Mouse (Mus musculus) megakaryocyte, embryonic 14.5 days (primary cell): ENCODE measurements around the gene Sema4d. TPM values are rescaled to one million over a fixed set of nuclear protein-coding genes. Genes with fewer than 3 reads are reported as not detected.

Source experiments
- H3K27me3 ChIP-seq: replicated peaks from 2 replicates; pipeline ENCODE3; 2012; ENCODE audit warnings: inconsistent platforms
- H3K36me3 ChIP-seq: replicated peaks from 2 replicates; pipeline ENCODE3; 2012; ENCODE audit warnings: low read length, inconsistent platforms, mixed read lengths
- H3K4me1 ChIP-seq: 2 replicates; pipeline ENCODE4 v1.6.1; 2012; ENCODE audit warnings: inconsistent platforms
- H3K4me3 ChIP-seq: replicated peaks from 2 replicates; pipeline ENCODE3; 2012; ENCODE audit warnings: moderate library complexity, mild to moderate bottlenecking, inconsistent platforms
- H3K9me3 ChIP-seq: 2 replicates; pipeline ENCODE4 v1.6.1; 2012; ENCODE audit warnings: inconsistent platforms
- FLI1 ChIP-seq: IDR thresholded peaks from 2 replicates; pipeline ENCODE4 v1.6.1; 2012; ENCODE audit warnings: low read length, inconsistent platforms, mixed read lengths
- GATA1 ChIP-seq: IDR thresholded peaks from 3 replicates; pipeline ENCODE4 v1.6.1; 2012; ENCODE audit warnings: mixed read lengths, low read length, inconsistent platforms, borderline replicate concordance
- polyA plus RNA-seq: library from polyadenylated mRNA; stranded (reverse); fragments of >175 nt; gene quantifications from 2 replicates; pipeline ENCODE4 v1.2.3, GENCODE M21; 2012; ENCODE audit warnings: low replicate concordance; ENCODE audit not compliant: insufficient read depth

Gene Sema4d
- polyA plus RNA-seq, 1 experiment, result 55.2 TPM

DNA sequence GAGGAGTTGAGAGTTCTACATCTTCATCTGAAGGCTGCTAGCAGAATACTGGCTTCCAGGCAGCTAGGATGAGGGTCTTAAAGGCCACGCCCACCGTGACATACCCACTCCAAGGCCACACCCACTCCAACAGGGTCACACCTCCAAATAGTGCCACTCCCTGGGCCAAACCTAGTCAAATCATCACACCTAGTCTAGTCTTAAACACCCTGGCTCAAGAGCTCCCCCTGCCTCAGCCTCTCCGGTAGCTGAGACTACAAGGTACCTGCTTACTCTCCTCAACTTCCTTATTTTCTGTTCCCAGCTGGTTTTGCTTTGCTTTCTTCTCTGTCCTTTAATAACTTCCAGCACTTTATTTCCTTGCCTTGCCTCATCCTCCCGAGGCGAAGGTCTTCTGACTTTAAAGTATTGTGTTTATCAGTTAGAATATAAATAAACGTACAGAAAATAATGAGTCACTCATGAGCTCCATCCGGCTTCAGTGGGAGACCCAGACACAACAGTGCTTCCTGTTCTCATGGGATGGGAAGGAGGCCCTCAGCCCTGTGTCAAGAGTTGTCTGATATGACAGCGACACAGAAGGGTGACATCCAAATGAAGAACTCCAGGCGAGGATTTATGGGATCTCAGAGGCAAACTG lies 22.4 kb upstream of the Sema4d start:
- Histone ChIP-seq H3K27me3 (no peaks in the 10 kb centered on the region), H3K9me3 (peaks cover 3% of the 10 kb centered on the region), H3K4me1 (peaks cover 88% of the 10 kb centered on the region), H3K4me3 (peak overlapping the region; percentile 74), H3K36me3 (no peaks in the 10 kb centered on the region)
- TF ChIP-seq GATA1 (no peak), FLI1 (no peak)

- TF ChIP-seq FLI1, result no peak
- TF ChIP-seq GATA1, result no peak
- H3K27me3 ChIP-seq, result no peaks in the 10 kb centered on the region
- H3K9me3 ChIP-seq, result no peaks in the 10 kb centered on the region
- H3K4me3 ChIP-seq, result no peak overlapping the region
- peaks cover 98% of the 10 kb centered on the region for H3K4me1 ChIP-seq
- no peaks in the 10 kb centered on the region for H3K36me3 ChIP-seq
These were observed 21.1 kb upstream of the Sema4d start for GRCm38 (mm10) chr13:51814646-51815045.

- no peaks in the 10 kb centered on the region for H3K27me3 ChIP-seq
- no peak for TF ChIP-seq GATA1
- no peak for TF ChIP-seq FLI1
- no peaks in the 10 kb centered on the region for H3K9me3 ChIP-seq
These were observed 20.4 kb upstream of the Sema4d start for GRCm38 (mm10) chr13:51813621-51814615.

DNA sequence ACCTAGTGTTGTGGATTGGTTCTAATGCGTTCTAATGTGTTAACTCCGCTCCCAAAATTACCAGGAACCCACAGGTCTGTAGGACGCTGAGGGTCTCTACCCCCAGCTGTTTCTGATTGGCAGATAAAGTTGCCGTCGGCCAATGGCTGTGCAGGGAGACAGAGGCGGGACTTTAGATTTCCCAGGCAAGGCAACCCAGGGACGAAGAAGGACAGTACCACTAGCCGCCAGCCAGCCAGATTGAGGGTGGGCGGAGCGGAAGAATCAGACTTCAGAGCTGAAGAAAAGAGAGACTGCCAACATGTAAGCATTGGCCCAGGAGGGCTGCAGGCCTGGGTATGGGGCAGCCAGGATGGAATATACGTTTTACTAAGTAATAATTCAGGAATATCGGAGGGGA lies 14.6 kb upstream of the Sema4d start:
- Histone ChIP-seq H3K36me3 (no peaks in the 10 kb centered on the region), H3K9me3 (peaks cover 2% of the 10 kb centered on the region; the same call in 1 of the 2 replicates), H3K27me3 (no peaks in the 10 kb centered on the region), H3K4me3 (no peak overlapping the region), H3K4me1 (peaks cover 66% of the 10 kb centered on the region)
- TF ChIP-seq FLI1 (no peak), GATA1 (no peak)

More at GRCm38 (mm10) chr13:51813621-51814615, 20.4 kb upstream of the Sema4d start:
- Histone ChIP-seq H3K4me1 (peaks cover 97% of the 10 kb centered on the region), H3K4me3 (peak overlapping the region; percentile 38), H3K36me3 (no peaks in the 10 kb centered on the region)

DNA sequence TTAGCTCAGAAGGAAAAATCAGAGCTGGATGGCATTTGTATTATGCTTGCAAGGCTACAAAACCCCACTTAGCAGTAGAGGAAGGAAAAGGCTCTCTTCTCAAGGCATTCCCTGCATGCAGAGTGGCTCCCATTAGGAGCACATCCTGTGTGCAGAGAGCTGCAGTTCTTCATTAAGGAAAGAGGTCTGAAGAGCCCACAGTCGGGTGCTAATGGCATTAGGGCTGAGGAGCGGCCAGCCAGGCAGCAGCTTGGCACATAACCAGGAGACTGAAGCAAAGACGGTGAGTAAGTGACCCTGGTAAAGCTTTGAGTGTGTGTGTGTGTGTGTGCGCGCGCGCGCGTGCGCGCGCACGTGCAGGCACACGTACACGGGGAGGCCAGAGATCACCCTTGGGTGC lies 12.7 kb upstream of the Sema4d start:
- Histone ChIP-seq H3K27me3 (no peaks in the 10 kb centered on the region), H3K36me3 (no peaks in the 10 kb centered on the region), H3K4me3 (no peak overlapping the region), H3K9me3 (peaks cover 2% of the 10 kb centered on the region; the same call in 1 of the 2 replicates), H3K4me1 (peaks cover 52% of the 10 kb centered on the region)
- no peak for TF ChIP-seq FLI1
- no peak for TF ChIP-seq GATA1

DNA sequence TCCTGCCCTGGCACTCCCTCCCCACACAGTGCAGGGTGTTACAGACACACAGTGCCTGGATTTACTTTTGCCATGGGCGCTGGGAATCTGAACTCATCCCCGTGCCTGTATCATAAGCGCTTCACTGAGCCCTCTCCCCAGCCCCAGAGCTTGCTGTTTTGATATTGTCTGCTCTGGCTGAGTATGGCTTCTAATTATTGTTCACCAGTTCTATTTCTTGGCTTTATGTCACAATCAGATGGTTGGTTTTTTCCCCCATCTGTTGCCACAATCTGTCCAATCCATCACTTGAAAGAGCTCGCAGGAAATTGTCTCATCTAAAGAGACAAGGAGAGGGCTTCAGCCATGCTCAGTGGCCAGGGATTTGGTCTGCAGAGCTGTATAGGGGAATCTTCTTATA lies 12.1 kb upstream of the Sema4d start:
- Histone ChIP-seq H3K27me3 (no peaks in the 10 kb centered on the region), H3K4me1 (peaks cover 52% of the 10 kb centered on the region), H3K36me3 (no peaks in the 10 kb centered on the region), H3K4me3 (no peak overlapping the region), H3K9me3 (peaks cover 2% of the 10 kb centered on the region; the same call in 1 of the 2 replicates)
- TF ChIP-seq FLI1 (no peak), GATA1 (no peak)

DNA sequence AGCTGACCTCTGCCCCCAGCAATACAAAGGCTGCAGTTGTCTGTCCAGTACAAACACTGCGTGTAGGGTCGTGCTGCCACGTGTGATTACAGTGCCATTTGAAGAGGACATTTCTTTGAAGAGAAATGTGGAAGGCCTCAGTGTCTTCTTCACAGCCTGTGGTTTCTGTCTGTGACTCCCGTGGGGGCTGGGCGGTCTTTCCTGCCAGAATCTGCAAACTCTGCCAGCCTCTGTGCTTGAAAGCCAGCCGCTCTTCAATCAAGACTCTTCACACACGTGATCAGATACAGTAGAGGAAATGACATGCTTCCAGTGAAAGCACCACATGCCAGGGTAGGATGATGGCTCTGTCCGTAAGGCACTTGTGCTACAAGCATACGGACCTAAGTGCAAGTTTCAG lies 7.4 kb upstream of the Sema4d start:
- Histone ChIP-seq H3K4me1 (peaks cover 63% of the 10 kb centered on the region), H3K27me3 (no peaks in the 10 kb centered on the region), H3K4me3 (peak overlapping the region; percentile 46), H3K36me3 (no peaks in the 10 kb centered on the region), H3K9me3 (peaks cover 2% of the 10 kb centered on the region; the same call in 1 of the 2 replicates)
- TF ChIP-seq FLI1, result no peak
- TF ChIP-seq GATA1, result no peak

DNA sequence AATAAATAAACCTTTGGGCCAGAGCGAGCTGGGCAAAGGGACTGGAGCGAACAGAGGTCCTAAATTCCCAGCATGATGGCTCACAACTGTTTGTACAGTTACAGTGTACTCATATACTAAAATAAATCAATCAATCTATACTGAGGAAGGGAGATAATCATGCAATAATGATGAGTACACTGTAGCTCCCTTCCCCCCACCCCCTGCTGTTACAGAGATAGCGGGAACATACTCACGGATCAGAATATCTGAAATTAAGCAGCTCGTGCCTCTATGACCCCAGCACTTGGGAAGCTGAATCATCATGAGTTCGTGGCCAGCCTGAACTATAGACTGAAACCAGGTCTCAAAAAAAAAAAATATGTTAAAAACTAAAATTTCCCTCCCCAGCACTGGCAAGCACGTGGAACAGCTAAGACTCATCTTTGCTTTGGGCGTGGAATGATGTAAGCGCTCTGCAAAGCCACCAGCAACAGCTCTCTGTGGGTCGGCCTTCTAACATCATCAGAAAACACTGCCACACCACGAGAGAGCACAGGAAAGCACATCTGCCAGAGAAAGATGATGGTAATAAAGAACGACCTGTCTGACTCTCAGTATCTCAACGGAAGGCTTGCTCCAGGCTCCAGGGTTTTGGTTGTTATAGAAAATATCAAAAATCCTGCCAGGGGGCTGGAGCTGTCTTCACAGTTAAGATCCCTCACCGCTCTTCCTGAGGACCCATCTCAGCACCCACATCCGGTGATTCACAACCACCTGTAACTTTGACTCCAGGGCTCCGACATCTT lies 6.4 kb upstream of the Sema4d start:
- Histone ChIP-seq H3K9me3 (peaks cover 2% of the 10 kb centered on the region; the same call in 1 of the 2 replicates), H3K36me3 (no peaks in the 10 kb centered on the region), H3K4me3 (no peak overlapping the region), H3K27me3 (no peaks in the 10 kb centered on the region), H3K4me1 (peaks cover 56% of the 10 kb centered on the region)
- no peak for TF ChIP-seq GATA1
- no peak for TF ChIP-seq FLI1
